Mouse (Mus musculus): ENCODE results near the gene Ajuba.

Gene Ajuba

DNA sequence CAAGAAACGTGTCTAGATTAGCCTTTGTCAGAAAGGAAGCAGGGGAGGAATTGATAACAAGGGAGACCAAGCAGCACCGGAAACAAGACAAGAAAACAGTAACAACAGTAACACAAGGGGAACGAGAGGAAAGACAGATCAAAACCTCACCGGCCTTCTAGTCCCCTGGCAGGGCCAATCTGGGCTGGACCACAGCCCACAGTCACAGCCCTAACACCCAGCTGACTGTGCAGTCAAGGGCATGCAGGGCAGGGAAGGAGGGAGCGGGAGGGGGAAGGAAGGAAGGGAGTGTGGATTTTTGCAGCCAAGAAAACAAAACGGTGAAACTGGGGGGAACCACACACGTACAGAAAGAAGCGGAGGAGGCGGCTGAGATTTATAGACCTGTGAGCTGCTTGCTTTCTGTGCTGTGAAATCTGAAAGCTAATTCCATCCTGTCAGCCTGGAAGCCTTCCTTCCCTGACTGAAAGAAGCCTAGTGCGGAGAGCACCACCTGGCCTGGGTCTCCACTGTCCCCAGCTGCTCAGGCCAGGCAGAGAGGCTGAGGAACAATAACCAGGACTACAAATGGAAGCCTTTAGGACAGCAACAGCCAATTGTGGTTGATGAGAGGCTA is 15.1 kb upstream of the Ajuba start:
- peak; percentile 59 for DNase-seq (ENCODE audit: low spot score)

GRCm38 (mm10) chr14:54591056-54591455 is 13.7 kb upstream of the Ajuba start:
- no peak for DNase-seq (ENCODE audit: low spot score)

GRCm38 (mm10) chr14:54583681-54584338 is 6.5 kb upstream of the Ajuba start:
- DNase-seq (ENCODE audit: low spot score) = peak; percentile 62

GRCm38 (mm10) chr14:54582536-54582935 is 5.2 kb upstream of the Ajuba start:
- no peak for DNase-seq (ENCODE audit: low spot score)

- DNase-seq (ENCODE audit: low spot score) = no peak
Observed at GRCm38 (mm10) chr14:54579638-54580037, 2.3 kb upstream of the Ajuba start.

GRCm38 (mm10) chr14:54578063-54578462 is 705 bp upstream of the Ajuba start:
- no peak for DNase-seq (ENCODE audit: low spot score)

GRCm38 (mm10) chr14:54576241-54577088 is 893 bp downstream of the Ajuba start:
- DNase-seq (ENCODE audit: low spot score) = peak; percentile 59

DNA sequence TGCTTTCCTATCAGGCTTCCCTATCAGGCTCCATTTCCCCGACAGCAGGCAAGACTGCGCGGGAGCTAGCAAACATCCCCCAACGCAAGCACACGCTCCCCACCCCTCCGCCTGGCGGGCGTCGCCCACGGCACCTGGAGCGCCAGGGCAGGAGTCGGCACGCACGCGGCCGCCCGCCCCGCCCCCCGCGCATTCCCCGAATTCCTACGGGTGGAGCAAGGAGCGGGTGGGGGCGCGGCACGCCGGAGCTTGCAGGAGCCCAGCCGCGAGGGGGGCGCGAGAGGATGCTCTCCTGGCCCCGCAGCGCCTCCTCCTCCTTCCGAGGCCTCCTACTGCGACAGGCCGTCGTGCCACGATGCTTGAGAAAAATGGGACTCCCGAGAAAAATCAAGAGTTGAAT is 1.7 kb downstream of the Ajuba start:
- peak; percentile 83 for DNase-seq (ENCODE audit: low spot score)

DNA sequence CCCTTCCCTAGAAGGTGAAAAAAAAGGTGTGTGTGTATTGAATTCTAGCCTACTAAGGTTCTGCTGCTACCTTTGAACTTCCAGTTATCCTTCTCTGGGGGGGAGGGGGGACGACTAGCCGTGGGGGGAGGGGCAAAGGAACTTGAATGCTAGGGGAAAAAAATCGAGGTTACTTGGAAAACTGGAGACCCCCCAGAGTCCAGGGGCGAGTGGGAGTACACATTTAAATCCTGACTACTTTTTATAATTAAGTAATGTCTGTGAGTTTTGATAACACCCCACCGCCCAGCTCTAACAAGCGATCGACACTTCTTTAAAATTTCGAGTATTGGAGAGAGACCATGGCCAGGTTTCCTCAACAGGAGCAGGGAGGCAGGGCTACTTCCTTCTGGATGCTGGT is 2.3 kb downstream of the Ajuba start:
- no peak for DNase-seq (ENCODE audit: low spot score)

DNA sequence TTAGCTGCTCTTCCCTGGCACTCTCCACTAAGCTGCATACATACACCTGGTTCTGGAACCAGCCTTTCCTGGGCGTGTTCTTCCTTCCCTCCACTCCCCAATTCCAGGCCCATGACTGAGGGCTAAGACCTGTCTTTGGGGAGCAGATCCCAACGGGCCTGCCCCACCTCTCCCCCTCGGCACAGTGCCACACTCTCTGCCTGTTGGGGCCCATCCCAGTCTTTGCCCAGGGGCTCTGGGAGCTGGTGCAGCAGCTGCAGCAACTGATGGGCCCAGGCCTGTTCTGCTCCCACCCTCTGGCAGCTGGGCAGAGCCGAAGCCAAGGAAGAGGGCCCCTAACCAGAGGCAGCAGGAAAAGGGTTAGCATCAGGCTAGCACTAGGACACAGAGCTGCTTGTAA is 3.1 kb downstream of the Ajuba start:
- no peak for DNase-seq (ENCODE audit: low spot score)

DNA sequence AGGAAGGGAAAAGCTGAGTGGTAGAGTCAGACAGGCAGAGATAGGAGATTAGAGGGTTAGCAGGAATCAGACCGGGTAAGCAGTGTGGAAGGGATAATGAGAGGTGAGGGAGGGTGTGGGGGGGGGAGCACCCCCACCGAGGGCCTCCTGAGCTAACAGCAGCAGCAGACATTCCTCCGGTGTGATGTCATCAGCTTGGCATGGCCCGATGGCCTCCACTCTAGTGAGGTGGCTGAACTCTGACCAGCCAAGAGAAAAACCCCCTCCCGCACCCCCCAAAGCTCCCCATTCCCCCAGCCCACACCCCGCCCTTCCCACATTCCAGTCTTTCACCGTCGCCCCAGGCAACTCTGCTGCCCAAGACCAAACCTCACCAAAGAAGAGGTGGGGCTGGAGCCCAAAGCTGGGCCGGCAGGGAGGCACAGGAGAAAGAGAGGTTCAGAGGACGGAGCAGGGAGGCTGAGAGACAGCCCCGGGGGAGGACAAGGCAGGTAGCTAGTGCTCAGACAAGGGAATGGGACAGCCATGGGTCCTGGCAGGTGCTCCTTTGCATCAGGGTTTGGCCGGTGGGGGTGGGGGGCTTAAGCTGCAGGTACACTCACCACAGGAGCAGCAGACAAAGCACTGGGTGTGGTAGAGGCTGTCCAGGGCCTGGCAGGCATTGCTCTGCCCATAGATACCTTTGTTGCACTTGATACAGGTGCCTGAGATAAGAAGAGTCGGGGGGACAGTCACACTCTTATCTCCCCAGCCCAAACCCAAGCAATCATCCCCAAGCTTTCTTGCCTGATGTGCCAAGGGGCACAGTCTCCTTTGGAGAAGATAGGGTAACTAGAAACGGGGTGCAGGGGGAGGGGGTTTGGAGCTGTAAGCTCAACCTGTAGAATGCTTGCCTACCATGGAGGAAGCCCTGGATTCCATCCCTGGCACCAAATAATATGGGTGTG is 4.3 kb downstream of the Ajuba start:
- no peak for DNase-seq (ENCODE audit: low spot score)

- no peak for DNase-seq (ENCODE audit: low spot score)
Observed at GRCm38 (mm10) chr14:54572122-54572521, 5.2 kb downstream of the Ajuba start.

DNA sequence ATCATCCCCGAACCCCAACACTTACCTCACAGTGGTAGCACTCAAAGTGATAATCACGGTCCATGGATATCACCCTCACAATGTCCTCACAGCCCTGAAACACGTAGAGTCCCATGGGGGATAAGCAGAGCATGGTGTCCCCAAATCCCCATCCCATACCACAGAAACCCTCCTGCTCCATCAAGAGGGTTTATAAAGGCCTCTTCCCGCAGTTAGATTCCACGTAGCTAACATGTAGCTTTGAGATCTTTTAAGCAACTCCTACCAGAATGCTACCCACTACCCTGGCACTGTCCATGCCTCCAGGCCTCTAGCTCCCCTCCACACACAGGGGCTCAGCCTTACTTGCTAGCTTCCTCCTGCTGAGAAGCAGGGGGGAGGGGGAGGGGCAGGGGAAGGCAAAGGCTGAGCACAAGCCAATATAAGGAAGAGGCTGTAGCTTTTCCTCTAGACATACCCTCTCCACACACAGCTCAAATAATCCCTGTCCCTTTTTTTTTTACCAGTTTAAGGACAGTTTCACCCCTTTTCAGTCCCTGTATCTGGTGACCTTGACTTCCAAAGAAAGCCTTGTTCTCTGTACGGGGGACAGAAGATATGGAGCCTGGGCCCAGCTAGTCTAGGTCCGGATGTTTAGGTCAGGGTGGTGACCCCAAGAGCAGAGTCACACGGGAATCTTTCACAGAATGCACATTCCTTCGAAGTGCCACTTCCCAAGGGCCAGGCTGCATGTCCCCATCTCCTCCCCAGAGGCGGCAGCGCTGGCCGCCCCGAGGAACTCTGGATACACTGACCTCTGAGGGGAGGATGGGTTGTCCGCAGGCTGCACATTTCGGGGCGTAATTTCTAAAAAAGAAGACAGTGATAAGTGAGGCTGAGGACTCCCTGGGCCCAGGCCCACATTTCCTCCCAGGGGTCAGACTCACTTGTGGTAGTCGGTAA is 7.6 kb downstream of the Ajuba start:
- no peak for DNase-seq (ENCODE audit: low spot score)

GRCm38 (mm10) chr14:54568694-54569414 is 8.5 kb downstream of the Ajuba start:
- DNase-seq (ENCODE audit: low spot score) = peak; percentile 57

DNA sequence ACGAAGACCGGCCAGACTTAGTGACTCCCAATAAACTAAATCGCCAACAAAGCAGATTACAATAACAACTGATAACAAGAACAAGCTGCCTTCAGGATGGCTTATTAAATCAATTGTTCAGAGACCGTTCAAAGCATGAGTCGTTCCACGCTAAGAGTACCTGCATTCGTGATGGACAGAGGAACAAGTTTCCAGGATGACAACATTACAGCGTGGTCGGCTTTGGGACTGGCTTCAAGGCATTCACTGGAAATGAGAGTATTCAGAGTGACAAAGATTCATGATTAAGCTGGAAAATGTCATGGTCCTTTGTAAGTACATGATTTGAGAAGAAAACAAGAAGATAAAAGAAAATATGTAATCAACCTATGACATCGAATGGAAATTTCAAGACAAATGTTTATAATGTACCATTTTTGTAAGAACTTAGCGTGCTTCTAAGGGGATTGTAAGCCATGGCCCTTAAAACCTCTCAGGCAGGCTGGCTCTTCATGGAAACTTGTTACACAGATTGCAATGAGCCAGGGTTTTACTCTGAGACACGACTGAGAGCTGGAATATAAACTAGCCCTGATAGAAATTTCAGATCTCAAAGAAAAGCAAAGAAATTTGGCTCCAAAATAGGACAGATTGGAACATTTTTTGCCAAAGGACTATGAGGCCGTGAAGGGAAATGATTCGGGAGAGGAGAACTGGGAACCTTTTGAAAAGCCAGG is 16.7 kb downstream of the Ajuba start:
- DNase-seq (ENCODE audit: low spot score) = no peak

- no peak for DNase-seq (ENCODE audit: low spot score)
Observed at GRCm38 (mm10) chr14:54557330-54557729, 20.0 kb downstream of the Ajuba start.

DNA sequence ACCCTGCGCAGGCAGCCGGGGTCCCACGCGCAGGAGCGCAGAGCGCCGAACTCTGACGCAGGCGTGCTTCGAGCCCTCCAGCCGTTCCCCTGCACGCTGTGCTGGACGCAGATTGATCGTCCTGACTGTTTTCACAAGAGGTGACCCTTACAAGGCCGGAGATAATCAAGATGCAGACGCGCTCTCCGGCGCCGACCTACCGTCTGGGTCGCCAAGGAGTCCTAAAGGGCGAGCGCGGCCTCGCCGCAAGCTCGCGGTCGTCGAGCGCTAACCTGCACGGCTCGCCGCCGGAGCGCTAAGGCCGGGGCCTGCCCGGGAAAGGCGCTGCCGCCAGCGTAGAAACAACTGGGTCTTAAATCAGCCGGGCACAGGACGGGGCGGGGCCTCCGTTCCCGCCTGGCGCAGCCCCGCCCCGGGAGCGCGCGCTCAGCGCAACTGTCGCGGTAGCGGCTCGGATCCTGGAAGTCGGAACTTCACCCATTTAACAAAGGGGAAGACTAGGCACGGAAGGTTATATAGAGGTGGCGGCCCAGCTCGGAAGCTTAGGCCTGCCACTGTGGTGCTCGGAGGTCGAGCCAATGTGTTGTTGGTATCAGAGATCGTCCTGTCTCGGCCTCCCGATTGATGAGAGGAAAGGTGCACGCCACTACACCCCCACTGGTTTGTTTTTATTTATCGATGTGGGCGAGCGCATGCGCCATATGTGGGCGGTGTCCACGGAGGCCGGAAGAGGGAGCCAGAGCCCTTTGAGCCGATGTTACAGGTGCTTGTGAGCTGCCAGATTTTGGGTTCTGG is 23.2 kb downstream of the Ajuba start, which contains the start of gene Haus4:
Gene Haus4 (minus strand): TSS at position 642 of the 795 bp plus-strand sequence.
- peak; percentile 86 for DNase-seq (ENCODE audit: low spot score)

GRCm38 (mm10) chr14:54553454-54553974 is 23.8 kb downstream of the Ajuba start:
- DNase-seq (ENCODE audit: low spot score) = no peak

All from ovary, postnatal 36 days (tissue).